Mouse (Mus musculus): Measurements from ENCODE around the gene Ccna1.

Gene Ccna1

GRCm38 (mm10) chr3:55055038-55055746, at the start of gene Ccna1:
Gene Ccna1, minus strand, starts transcription at chr3:55055501.
- DNase-seq: peak in 1 of 2 experiments; percentile 3

GRCm38 (mm10) chr3:55101092-55101491, 45.8 kb upstream of the Ccna1 start:
- no peak for DNase-seq

GRCm38 (mm10) chr3:55098990-55099389, 43.7 kb upstream of the Ccna1 start:
- DNase-seq: no peak

GRCm38 (mm10) chr3:55098014-55098413, 42.7 kb upstream of the Ccna1 start:
- DNase-seq: no peak

- no peak for DNase-seq
These were observed 41.9 kb upstream of the Ccna1 start for GRCm38 (mm10) chr3:55097186-55097585.

GRCm38 (mm10) chr3:55096655-55097005, 41.3 kb upstream of the Ccna1 start:
- DNase-seq: no peak

GRCm38 (mm10) chr3:55095968-55096654, 40.8 kb upstream of the Ccna1 start:
- no peak for DNase-seq

GRCm38 (mm10) chr3:55093161-55093560, 37.9 kb upstream of the Ccna1 start:
- DNase-seq: no peak

GRCm38 (mm10) chr3:55089291-55089690, 34.0 kb upstream of the Ccna1 start:
- no peak for DNase-seq

- no peak for DNase-seq
These were observed 33.5 kb upstream of the Ccna1 start for GRCm38 (mm10) chr3:55088843-55089242.

GRCm38 (mm10) chr3:55088359-55088758, 33.1 kb upstream of the Ccna1 start:
- DNase-seq: no peak

- DNase-seq: no peak
These were observed 32.1 kb upstream of the Ccna1 start for GRCm38 (mm10) chr3:55087360-55087759.

GRCm38 (mm10) chr3:55086948-55087347, 31.6 kb upstream of the Ccna1 start:
- DNase-seq: no peak

GRCm38 (mm10) chr3:55085716-55086115, 30.4 kb upstream of the Ccna1 start:
- no peak for DNase-seq

GRCm38 (mm10) chr3:55084781-55085180, 29.5 kb upstream of the Ccna1 start:
- no peak for DNase-seq

- peak; percentile 5 to 21 for DNase-seq
These were observed 24.8 kb upstream of the Ccna1 start for GRCm38 (mm10) chr3:55080055-55080454.

GRCm38 (mm10) chr3:55079619-55080018, 24.3 kb upstream of the Ccna1 start:
- DNase-seq: no peak

- DNase-seq: no peak
These were observed 22.9 kb upstream of the Ccna1 start for GRCm38 (mm10) chr3:55078233-55078632.

GRCm38 (mm10) chr3:55075294-55075648, 20.0 kb upstream of the Ccna1 start:
- no peak for DNase-seq

GRCm38 (mm10) chr3:55074576-55075293, 19.4 kb upstream of the Ccna1 start:
- no peak for DNase-seq

GRCm38 (mm10) chr3:55067791-55068434, 12.6 kb upstream of the Ccna1 start:
- DNase-seq: no peak

- DNase-seq: no peak
These were observed 11.3 kb upstream of the Ccna1 start for GRCm38 (mm10) chr3:55066666-55067023.

All from thymus, adult 18-20 months (tissue).